Mouse (Mus musculus) heart, embryonic 15.5 days (tissue): ENCODE data around the gene Olfr967. TPM values are rescaled to one million over a fixed set of nuclear protein-coding genes. Genes with fewer than 3 reads are reported as not detected.

ENCODE experiments used
- polyA plus RNA-seq: library from polyadenylated mRNA; unstranded; fragments of >200 nt; fragmentation: Nextera tagmentation; extraction: Ambion mirVana; gene quantifications from 2 replicates; pipeline ENCODE4 v1.2.1, GENCODE M21; 2015

Olfr967 gene
- polyA plus RNA-seq, 1 experiment from 2014 or later: not detected

Other genes starting within 250 kb of the Olfr967 start
- gene Olfr957, start 230.4 kb upstream of the Olfr967 start, polyA plus RNA-seq: not detected in 2 replicates
- gene Olfr958, start 192.2 kb upstream of the Olfr967 start, polyA plus RNA-seq: not detected in 2 replicates
- not detected in 2 replicates for gene Olfr959, start 170.7 kb upstream of the Olfr967 start, polyA plus RNA-seq
- gene AW551984, start 141.8 kb upstream of the Olfr967 start, polyA plus RNA-seq: 8.2 and 11.3 TPM in 2 replicates
- gene Olfr148, start 135.6 kb upstream of the Olfr967 start, polyA plus RNA-seq: not detected in 2 replicates
- gene Olfr960, start 124.9 kb upstream of the Olfr967 start, polyA plus RNA-seq: not detected in 2 replicates
- gene Olfr961, start 101.2 kb upstream of the Olfr967 start, polyA plus RNA-seq: not detected in 2 replicates
- not detected in 2 replicates for gene Olfr963, start 79.0 kb upstream of the Olfr967 start, polyA plus RNA-seq
- not detected in 2 replicates for gene Olfr149, start 39.1 kb upstream of the Olfr967 start, polyA plus RNA-seq
- gene Olfr965, start 34.9 kb upstream of the Olfr967 start, polyA plus RNA-seq: not detected in 2 replicates
- not detected in 2 replicates for gene Olfr150, start 15.3 kb upstream of the Olfr967 start, polyA plus RNA-seq
- not detected in 2 replicates for gene Olfr968, start 37.0 kb downstream of the Olfr967 start, polyA plus RNA-seq
- gene Olfr969, start 44.7 kb downstream of the Olfr967 start, polyA plus RNA-seq: not detected in 2 replicates
- gene Olfr970, start 62.6 kb downstream of the Olfr967 start, polyA plus RNA-seq: not detected in 2 replicates
- not detected in 2 replicates for gene Olfr971, start 90.6 kb downstream of the Olfr967 start, polyA plus RNA-seq
- not detected in 2 replicates for gene Olfr972, start 120.2 kb downstream of the Olfr967 start, polyA plus RNA-seq
- gene Olfr229, start 161.1 kb downstream of the Olfr967 start, polyA plus RNA-seq: not detected in 2 replicates
- gene Olfr974, start 191.3 kb downstream of the Olfr967 start, polyA plus RNA-seq: not detected in 2 replicates
- gene Olfr975, start 205.8 kb downstream of the Olfr967 start, polyA plus RNA-seq: not detected in 2 replicates
- gene Olfr976, start 214.9 kb downstream of the Olfr967 start, polyA plus RNA-seq: not detected in 2 replicates
- not detected in 2 replicates for gene Olfr978, start 245.9 kb downstream of the Olfr967 start, polyA plus RNA-seq